Mouse (Mus musculus): Measurements from ENCODE around the gene Slain1.

Slain1 gene

GRCm38 (mm10) chr14:103666347-103666954, 16.4 kb downstream of the Slain1 start:
- in situ Hi-C loops (cut with MseI, MboI), result no loop called here

- in situ Hi-C loops (cut with MseI, MboI), result no loop called here
Observed at GRCm38 (mm10) chr14:103667036-103667435, 17.0 kb downstream of the Slain1 start.

DNA sequence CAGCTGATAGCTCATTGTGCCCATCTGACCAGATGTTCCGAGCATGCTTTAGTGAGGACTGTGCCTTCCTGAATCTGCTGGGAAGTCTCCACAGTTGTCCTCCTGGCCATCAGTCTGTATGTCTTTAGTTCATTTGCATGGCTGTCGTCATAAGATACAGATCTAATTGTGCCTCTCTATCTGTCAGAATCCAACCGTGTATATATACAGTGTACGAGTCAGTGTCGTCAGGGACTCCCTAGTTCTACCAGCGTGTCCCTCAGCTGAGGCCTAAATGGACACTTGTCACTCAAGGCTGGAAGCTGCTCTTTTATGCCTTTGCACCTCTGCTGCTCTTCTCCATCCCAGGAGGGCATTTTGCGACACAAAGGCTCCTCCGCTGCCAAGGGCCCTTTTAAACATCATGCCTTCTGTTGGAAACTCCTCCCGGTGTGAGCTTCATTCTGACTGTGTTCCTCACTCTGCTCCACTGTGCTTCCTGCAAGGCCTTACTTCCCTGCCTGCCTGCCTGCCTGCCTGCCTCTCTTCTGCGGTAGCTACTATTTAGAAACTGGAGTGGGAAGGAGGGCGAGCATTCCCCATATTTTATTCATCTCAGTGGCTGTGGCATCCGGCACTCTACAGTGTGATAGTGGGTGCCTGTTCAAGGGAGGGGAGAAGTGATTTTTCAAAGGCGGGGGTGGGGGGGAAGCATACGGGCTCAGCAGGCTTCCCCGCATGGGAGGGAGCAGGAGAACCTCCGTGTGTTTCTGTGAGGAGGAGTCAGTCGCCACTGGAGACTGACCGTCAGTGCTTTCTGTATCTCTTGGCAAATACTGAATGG, 29.6 kb downstream of the Slain1 start:
- in situ Hi-C loops (cut with MseI, MboI), result no loop called here

GRCm38 (mm10) chr14:103680285-103680819, 30.3 kb downstream of the Slain1 start:
- in situ Hi-C loops (cut with MseI, MboI), result no loop called here

DNA sequence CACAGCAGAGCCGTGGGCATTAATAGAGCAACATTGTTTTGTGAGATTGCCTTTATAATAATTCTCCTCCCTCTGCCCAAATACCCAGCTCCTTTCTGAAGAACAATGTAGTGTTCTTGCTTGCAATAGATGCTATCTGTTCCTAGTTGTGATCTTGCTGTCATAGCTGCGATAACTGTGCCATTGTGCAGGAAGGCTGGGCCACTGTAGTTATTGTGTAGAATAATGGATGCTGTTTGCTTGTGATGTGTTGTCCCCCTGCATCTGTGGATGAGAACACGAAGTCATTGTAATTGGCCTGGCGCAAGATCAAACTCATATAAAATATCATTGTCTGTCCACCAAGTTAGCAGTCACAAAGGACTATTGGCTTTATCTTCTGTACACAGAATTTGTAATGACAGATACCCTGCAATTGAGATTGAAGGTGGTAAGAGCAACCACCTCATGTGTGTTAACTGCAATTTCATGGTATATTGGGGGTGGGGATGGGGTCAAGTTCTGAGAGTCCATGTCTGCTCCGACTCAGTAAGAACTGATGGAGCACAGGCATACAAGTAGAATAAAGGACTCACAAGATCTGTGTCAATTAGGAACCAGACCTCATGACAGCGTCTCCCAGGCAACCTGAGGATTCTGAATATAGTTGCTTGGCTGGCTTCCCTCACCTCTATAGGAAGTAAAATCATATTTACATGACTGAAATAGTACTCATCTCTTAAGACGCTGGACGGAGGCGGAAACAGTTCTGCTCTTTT, 32.8 kb downstream of the Slain1 start:
- in situ Hi-C loops (cut with MseI, MboI), result no loop called here

GRCm38 (mm10) chr14:103686994-103687393, 37.0 kb downstream of the Slain1 start:
- in situ Hi-C loops (cut with MseI, MboI), result no loop called here

GRCm38 (mm10) chr14:103694295-103694694, 44.3 kb downstream of the Slain1 start:
- in situ Hi-C loops (cut with MseI, MboI), result loop anchor here (5.0 kb wide), 2 partner anchors 142 to 147 kb away; no protein-coding TSS in a partner anchor

GRCm38 (mm10) chr14:103695620-103696019, 45.6 kb downstream of the Slain1 start:
- in situ Hi-C loops (cut with MseI, MboI), result no loop called here

GRCm38 (mm10) chr14:103697101-103697500, 47.1 kb downstream of the Slain1 start:
- in situ Hi-C loops (cut with MseI, MboI), result no loop called here

DNA sequence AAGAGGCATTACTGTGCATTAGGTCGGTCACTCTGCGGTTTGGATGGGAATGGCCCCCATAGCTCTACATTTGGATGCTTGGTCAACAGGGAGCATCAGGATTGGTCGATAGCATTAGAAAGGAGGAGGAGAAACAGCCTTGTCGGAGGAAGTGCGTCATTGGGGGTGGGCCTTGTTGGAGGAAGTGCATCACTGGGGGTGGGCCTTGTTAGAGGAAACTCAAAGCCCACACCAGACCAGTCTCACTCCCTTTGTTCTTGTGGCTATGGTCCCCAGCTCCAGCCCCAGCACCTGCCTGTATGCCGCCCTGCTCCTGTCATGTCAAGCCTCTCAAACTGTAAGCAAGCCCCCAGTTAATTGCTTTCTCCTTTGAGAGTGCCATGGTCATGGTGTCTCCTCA, 49.3 kb downstream of the Slain1 start:
- in situ Hi-C loops (cut with MseI, MboI), result no loop called here

- in situ Hi-C loops (cut with MseI, MboI), result no loop called here
Observed at GRCm38 (mm10) chr14:103702516-103702915, 52.5 kb downstream of the Slain1 start.

- in situ Hi-C loops (cut with MseI, MboI), result no loop called here
Observed at GRCm38 (mm10) chr14:103704771-103705170, 54.7 kb downstream of the Slain1 start.

DNA sequence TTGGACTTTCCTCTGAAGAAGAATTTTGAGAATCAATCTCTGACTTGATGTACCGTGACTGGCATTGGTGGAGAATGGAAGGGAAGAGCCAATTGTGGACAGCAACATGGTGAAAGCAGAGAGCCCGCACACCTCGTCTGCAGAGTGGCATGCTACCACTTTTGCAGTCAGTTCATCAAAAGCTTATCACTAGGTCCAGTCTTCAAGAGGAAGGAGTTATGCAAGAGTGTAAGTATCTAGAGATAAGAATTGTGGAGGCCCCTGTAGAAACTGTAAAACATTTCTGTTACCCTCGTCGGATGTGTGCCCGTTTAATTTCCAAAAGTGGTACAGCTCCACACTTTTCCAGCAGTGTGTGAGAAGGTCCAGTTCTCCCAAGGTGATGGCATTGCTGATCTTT, 56.3 kb downstream of the Slain1 start:
- in situ Hi-C loops (cut with MseI, MboI), result no loop called here

GRCm38 (mm10) chr14:103708601-103709000, 58.6 kb downstream of the Slain1 start:
- in situ Hi-C loops (cut with MseI, MboI), result no loop called here

- in situ Hi-C loops (cut with MseI, MboI), result no loop called here
Observed at GRCm38 (mm10) chr14:103709261-103709660, 59.2 kb downstream of the Slain1 start.

DNA sequence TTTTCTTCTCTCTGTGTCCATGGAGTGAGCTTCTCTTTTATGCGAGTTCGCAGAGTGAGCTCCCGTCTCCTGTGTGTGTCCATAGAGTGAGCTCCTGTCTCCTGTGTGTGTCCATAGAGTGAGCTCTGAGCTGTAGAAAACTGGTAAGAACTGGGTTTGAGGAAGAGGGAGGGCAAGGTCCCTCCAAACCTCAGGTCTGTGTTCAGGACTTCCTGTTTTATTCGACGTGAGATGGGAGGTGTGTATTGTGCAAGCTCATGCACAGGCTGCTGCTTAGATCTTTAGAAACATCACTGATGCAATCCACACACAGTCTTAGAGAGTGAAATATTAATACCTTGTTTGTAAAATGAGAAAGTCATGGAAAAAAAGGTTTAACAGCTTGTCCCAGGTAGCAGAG, 63.0 kb downstream of the Slain1 start:
- in situ Hi-C loops (cut with MseI, MboI), result no loop called here

- in situ Hi-C loops (cut with MseI, MboI), result no loop called here
Observed at GRCm38 (mm10) chr14:103717516-103717915, 67.5 kb downstream of the Slain1 start.

DNA sequence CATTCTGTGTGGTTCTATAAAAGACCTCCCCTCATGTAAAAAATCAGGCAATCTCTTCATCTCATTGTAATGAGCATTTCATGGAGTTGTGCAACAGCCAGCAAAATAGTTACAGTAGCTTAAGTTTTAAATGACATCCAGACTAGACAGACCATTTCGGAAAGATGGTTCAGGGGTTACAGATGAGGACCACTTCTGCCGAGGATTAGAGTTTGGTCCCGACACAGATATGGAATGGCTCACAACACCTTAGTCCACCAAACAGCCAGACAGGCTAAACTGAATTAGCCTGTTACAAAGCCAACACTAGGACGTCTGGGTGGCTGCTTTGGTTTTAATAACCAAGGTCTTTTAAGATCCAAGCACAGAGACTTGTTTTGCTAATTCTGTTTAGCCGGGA, 68.0 kb downstream of the Slain1 start:
- in situ Hi-C loops (cut with MseI, MboI), result no loop called here

GRCm38 (mm10) chr14:103718393-103718792, 68.4 kb downstream of the Slain1 start:
- in situ Hi-C loops (cut with MseI, MboI), result no loop called here

DNA sequence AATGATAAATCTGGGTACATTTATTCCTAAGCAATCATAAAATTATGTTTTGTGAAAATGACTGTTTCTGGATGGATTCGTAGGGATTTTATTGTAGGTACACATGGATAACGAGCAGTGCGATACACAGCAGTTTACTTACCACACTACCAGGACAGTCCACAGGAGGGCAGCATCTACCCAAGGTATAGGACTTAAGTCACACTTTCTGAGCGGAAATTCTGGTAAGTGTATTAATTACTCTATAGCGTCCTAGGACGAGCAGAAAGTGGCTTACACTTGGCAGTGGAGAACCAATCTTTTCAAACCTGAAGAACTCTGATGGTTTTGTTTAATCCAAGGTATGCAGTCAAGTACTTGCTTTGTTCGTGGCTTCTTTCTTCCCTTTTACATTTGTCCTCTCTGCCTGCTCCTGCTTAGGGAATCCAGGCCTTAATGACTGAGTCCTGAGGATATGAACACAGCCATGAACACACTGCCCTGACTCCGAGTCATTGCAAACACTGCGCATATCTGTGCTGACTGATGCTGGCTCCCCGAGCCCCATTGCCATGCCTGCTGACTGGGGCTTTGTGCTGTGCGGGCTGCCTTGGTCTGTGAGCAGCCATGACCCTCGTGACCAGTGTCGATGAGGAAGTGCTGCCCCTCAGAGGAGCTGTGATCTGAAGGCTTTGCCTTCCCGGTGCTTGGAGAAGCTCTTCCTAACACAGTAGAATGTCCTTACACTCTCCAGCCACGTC, 69.0 kb downstream of the Slain1 start:
- in situ Hi-C loops (cut with MseI, MboI), result no loop called here

DNA sequence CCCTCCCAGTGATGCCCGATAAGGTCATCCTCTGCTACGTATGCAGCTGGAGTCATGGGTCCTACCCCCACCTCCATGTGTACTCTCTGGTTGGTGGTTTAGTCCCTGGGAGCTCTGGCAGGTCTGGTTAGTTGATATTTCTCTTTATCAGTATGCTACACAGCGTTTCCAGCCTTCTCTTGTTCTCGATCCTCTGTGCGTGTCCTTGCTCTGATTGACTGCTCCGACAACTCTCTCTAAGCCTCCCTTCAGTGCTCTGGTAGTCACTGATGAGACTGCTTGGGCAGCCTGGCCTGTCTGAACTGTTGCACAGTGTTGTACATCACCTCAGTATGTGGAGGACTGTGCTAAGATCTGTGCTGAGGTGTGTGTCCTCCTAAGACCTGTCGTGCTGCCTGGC, 70.1 kb downstream of the Slain1 start:
- in situ Hi-C loops (cut with MseI, MboI), result loop anchor here (10.0 kb wide), 1 partner anchor 315 kb away; no protein-coding TSS in a partner anchor
